9 mouse cellular contexts compared by ENCODE assay signal in the genomic region with DNA sequence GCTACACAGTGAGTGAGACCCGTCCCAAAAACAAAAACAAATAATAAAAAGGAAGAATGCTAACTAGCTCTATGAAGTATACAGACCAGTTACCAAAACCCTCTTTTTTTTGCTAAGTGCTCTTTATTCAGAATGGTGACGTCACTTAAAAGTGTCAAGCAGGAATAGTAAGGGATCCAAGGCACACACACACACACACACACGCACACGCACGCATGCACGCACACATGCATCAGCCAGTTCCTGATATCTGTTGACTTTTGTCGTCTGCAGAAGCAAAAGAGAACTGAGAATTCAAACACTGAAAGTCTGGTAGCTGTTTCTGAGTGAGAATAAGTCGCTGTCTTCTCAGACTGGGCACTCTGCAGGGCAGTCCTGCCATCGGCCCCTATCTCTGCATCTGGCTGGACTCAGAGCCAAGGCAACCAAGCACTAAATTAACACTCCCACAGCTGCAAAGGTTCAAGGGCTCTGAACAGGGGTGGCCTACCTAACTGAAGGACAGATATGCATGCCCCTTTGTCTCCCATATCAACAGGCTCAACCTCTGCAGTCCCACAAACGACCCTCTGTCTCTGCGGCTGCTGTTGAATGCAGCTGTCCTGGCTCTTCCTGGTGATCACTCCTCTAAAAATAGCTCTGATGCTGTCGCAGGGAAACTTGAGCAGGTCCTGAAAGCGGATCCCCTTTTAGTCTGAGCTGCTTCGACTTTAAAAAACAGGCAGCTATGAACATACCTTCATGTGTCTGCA.
DNase-seq lines count a peak whose midpoint lies in the region; ATAC-seq and TF ChIP-seq lines count a peak whose summit lies in the region.
"Had no signal": no experiment of that assay in that cellular context is flagged by ENCODE, and none has a peak within 500 bp of the region (broad histone marks: within the 10 kb centered on the region; RNA-seq: fewer than 3 reads in every experiment).

No protein-coding gene starts in this region.

- TF ChIP-seq POLR2A in bone marrow macrophage, adult 2 months (IDR thresholded peaks at IDR 0.05; ENCODE audit: borderline replicate concordance, low read depth, low read length) = no peak
- no peak for TF ChIP-seq POLR2A in limb, embryonic 14.5 days (IDR thresholded peaks at IDR 0.05; ENCODE audit: borderline replicate concordance, extremely low read depth, insufficient read depth, insufficient read length)

- H3K9me3 ChIP-seq in intestine, embryonic 14.5 days (ENCODE audit: control insufficient read depth, low read length) = no peaks in the 10 kb centered on the region
- H3K9me3 ChIP-seq in intestine, embryonic 16.5 days (ENCODE audit: control insufficient read depth, low read length) = no peaks in the 10 kb centered on the region
- H3K9me3 ChIP-seq in limb, embryonic 14.5 days (ENCODE audit: control insufficient read depth, low read length) = no peaks in the 10 kb centered on the region
- H3K9me3 ChIP-seq: megakaryocyte, embryonic 14.5 days had no signal

- H3K27ac ChIP-seq in intestine, embryonic 14.5 days (ENCODE audit: low read depth) = peak overlapping the region; percentile 4; the same call in 1 of the 2 replicates
- no peak overlapping the region for H3K27ac ChIP-seq in intestine, embryonic 16.5 days (ENCODE audit: low read length)
- peak overlapping the region; percentile 51 for H3K27ac ChIP-seq in bone marrow macrophage, adult 2 months (ENCODE audit: insufficient read depth, low read depth, low read length)
- 0 out of 2 replicates have a peak overlapping the region, but pooled peaks have one; percentile 8 for H3K27ac ChIP-seq in limb, embryonic 14.5 days (replicated peaks; ENCODE audit: low read depth, low read length)

- TF ChIP-seq CTCF in bone marrow macrophage, adult 2 months (IDR thresholded peaks at IDR 0.05; ENCODE audit: low read depth, low read length) = no peak

- H3K27me3 ChIP-seq in intestine, embryonic 14.5 days (replicated peaks; ENCODE audit: control insufficient read depth, insufficient read depth, low read length) = no peaks in the 10 kb centered on the region
- H3K27me3 ChIP-seq in intestine, embryonic 16.5 days (replicated peaks; ENCODE audit: control insufficient read depth, insufficient read depth, low read length) = no peaks in the 10 kb centered on the region
- H3K27me3 ChIP-seq in limb, embryonic 14.5 days (ENCODE audit: control insufficient read depth, insufficient read depth, low read length) = no peaks in the 10 kb centered on the region
- H3K27me3 ChIP-seq: megakaryocyte, embryonic 14.5 days had no signal

- WGBS in intestine, embryonic 14.5 days = 51% methylated on average over 14 of the region's 14 CpGs
- WGBS in intestine, embryonic 16.5 days = 54% methylated on average over 14 of the region's 14 CpGs
- WGBS in limb, embryonic 14.5 days = 58% methylated on average over 14 of the region's 14 CpGs

- no peaks in the 10 kb centered on the region for H3K36me3 ChIP-seq in intestine, embryonic 14.5 days (ENCODE audit: control insufficient read depth, insufficient read depth, low read length)
- H3K36me3 ChIP-seq in intestine, embryonic 16.5 days (ENCODE audit: control insufficient read depth, insufficient read depth, low read length) = no peaks in the 10 kb centered on the region
- H3K36me3 ChIP-seq in limb, embryonic 14.5 days (ENCODE audit: control insufficient read depth, insufficient read depth, low read length) = no peaks in the 10 kb centered on the region

- H3K4me3 ChIP-seq in intestine, embryonic 14.5 days (ENCODE audit: low read depth, low read length) = no peak overlapping the region
- no peak overlapping the region for H3K4me3 ChIP-seq in intestine, embryonic 16.5 days (ENCODE audit: low read length)
- H3K4me3 ChIP-seq in bone marrow macrophage, adult 2 months (ENCODE audit: insufficient read depth, low read length) = no peak overlapping the region
- H3K4me3 ChIP-seq in limb, embryonic 14.5 days (replicated peaks; ENCODE audit: low read length) = no peak overlapping the region
- H3K4me3 ChIP-seq: megakaryocyte, embryonic 14.5 days had no signal

- H3K4me1 ChIP-seq in intestine, embryonic 14.5 days (replicated peaks; ENCODE audit: control insufficient read depth, insufficient read depth, low read length) = peaks cover 22% of the 10 kb centered on the region
- peaks cover 19% of the 10 kb centered on the region for H3K4me1 ChIP-seq in intestine, embryonic 16.5 days (ENCODE audit: control insufficient read depth, insufficient read depth, low read length)
- peaks cover 28% of the 10 kb centered on the region for H3K4me1 ChIP-seq in bone marrow macrophage, adult 2 months (ENCODE audit: control insufficient read depth, insufficient read depth, low read length)
- peaks cover 49% of the 10 kb centered on the region for H3K4me1 ChIP-seq in limb, embryonic 14.5 days (ENCODE audit: control insufficient read depth, insufficient read depth, low read length)

- H3K9ac ChIP-seq in intestine, embryonic 14.5 days (ENCODE audit: low read length) = no peak overlapping the region
- no peak overlapping the region for H3K9ac ChIP-seq in intestine, embryonic 16.5 days (ENCODE audit: low read depth, low read length)
- H3K9ac ChIP-seq in limb, embryonic 14.5 days (ENCODE audit: low read depth, low read length, severe bottlenecking) = no peak overlapping the region

- 0 out of 2 replicates have a peak overlapping the region, but pooled peaks have one; percentile 6 for H3K4me2 ChIP-seq in intestine, embryonic 14.5 days (ENCODE audit: low read length)
- no peak overlapping the region for H3K4me2 ChIP-seq in intestine, embryonic 16.5 days (ENCODE audit: low read depth, low read length)
- no peak overlapping the region for H3K4me2 ChIP-seq in limb, embryonic 14.5 days (replicated peaks; ENCODE audit: low read depth, low read length, severe bottlenecking)

- no peak for ATAC-seq in intestine, embryonic 14.5 days (replicated peaks; ENCODE audit: low FRiP score, low TSS enrichment, low read depth)
- ATAC-seq in intestine, embryonic 16.5 days = no peak
- peak; percentile 60 for ATAC-seq in limb, embryonic 14.5 days (ENCODE audit: low FRiP score, low read depth)

- no peak for DNase-seq in intestine, embryonic 14.5 days (ENCODE audit: low spot score)
- peak; percentile 38 for DNase-seq in gastrocnemius, postnatal 10 days
- peak; percentile 58 for DNase-seq in limb, embryonic 14.5 days (ENCODE audit: low spot score)
- no peak for DNase-seq in urinary bladder, adult 2 months (ENCODE audit: low spot score)
- DNase-seq in left cerebral cortex, adult 8-10 months (ENCODE audit: low spot score in 2 of 2) = no peak
- DNase-seq in cerebellum, postnatal 14 days = no peak

Comparison
In these comparisons a context has a peak if more than half of its experiments do, and no peak if none do; other contexts are left out.
1. DNase-seq: peak in gastrocnemius, postnatal 10 days (single experiment) and limb, embryonic 14.5 days (single experiment); none in intestine, embryonic 14.5 days (single experiment), urinary bladder, adult 2 months (single experiment), left cerebral cortex, adult 8-10 months (0 of 2) and cerebellum, postnatal 14 days (0 of 2).